8 mouse cellular contexts compared by ENCODE assay signal in genomic region chr7:30194101-30194831, GRCm38 (mm10). TPM values are rescaled to one million over a fixed set of nuclear protein-coding genes. Genes with fewer than 3 reads are reported as not detected.
DNase-seq lines count a peak whose midpoint lies in the region; ATAC-seq and TF ChIP-seq lines count a peak whose summit lies in the region.

No protein-coding gene starts in this region.

- peaks cover 33% of the 10 kb centered on the region for H3K36me3 ChIP-seq in limb, embryonic 10.5 days
- peaks cover 34% of the 10 kb centered on the region for H3K36me3 ChIP-seq in midbrain, embryonic 13.5 days

- ATAC-seq in hematopoietic stem cell, adult 5-6 weeks (replicated peaks in 1 of 2; ENCODE audit: insufficient read depth in 1 of 2, low FRiP score in 2 of 2, low TSS enrichment in 1 of 2, low read depth in 1 of 2, poor library complexity in 2 of 2, severe bottlenecking in 2 of 2), result peak; percentile 8 to 17; a peak in 1 of 4 replicates
- peak; percentile 37 for ATAC-seq in midbrain, embryonic 13.5 days

- peak; percentile 35 to 37 for DNase-seq in left cerebral cortex, adult 18-20 months (ENCODE audit: low spot score in 2 of 2)
- no peak for DNase-seq in left cerebral cortex, adult 9 months (ENCODE audit: low spot score in 2 of 2)
- DNase-seq in adrenal gland, postnatal 25 days, result peak; percentile 59
- peak; percentile 54 for DNase-seq in limb, embryonic 10.5 days (ENCODE audit: low spot score)
- DNase-seq in thymus, postnatal 14 days, result peak; percentile 37

- no peaks in the 10 kb centered on the region for H3K9me3 ChIP-seq in limb, embryonic 10.5 days (replicated peaks)
- no peaks in the 10 kb centered on the region for H3K9me3 ChIP-seq in midbrain, embryonic 13.5 days

- H3K4me2 ChIP-seq in midbrain, embryonic 13.5 days (replicated peaks), result peak overlapping the region; percentile 75

- WGBS in limb, embryonic 10.5 days, result 1% methylated on average over 26 of the region's 26 CpGs
- under 1% methylated on average over 25 of the region's 26 CpGs for WGBS in midbrain, embryonic 13.5 days

- peak; percentile 30; the same call in 1 of the 2 replicates for TF ChIP-seq POLR2A in embryonic fibroblast, embryonic 13.5 days (IDR thresholded peaks at IDR 0.05; ENCODE audit: low read depth, low read length)

- H3K9ac ChIP-seq in midbrain, embryonic 13.5 days (replicated peaks), result peak overlapping the region; percentile 82

- peak overlapping the region; percentile 92 for H3K27ac ChIP-seq in embryonic fibroblast, embryonic 13.5 days (ENCODE audit: insufficient read depth, low read length)
- H3K27ac ChIP-seq in limb, embryonic 10.5 days, result peak overlapping the region; percentile 88
- peak overlapping the region; percentile 72 for H3K27ac ChIP-seq in midbrain, embryonic 13.5 days

- H3K27me3 ChIP-seq in limb, embryonic 10.5 days (ENCODE audit: low read depth, poor library complexity, severe bottlenecking), result no peaks in the 10 kb centered on the region
- H3K27me3 ChIP-seq in midbrain, embryonic 13.5 days, result no peaks in the 10 kb centered on the region

- no peak for TF ChIP-seq CTCF in embryonic fibroblast, embryonic 13.5 days (IDR thresholded peaks at IDR 0.05; ENCODE audit: borderline replicate concordance, insufficient read depth, low read length)

- H3K4me3 ChIP-seq in embryonic fibroblast, embryonic 13.5 days (ENCODE audit: insufficient read depth, low read length), result peak overlapping the region; percentile 94
- H3K4me3 ChIP-seq in limb, embryonic 10.5 days, result peak overlapping the region; percentile 88
- peak overlapping the region; percentile 77 for H3K4me3 ChIP-seq in midbrain, embryonic 13.5 days (replicated peaks)

- peaks cover 4% of the 10 kb centered on the region for H3K4me1 ChIP-seq in embryonic fibroblast, embryonic 13.5 days (ENCODE audit: control insufficient read depth, insufficient read depth, low read length)
- peaks cover 32% of the 10 kb centered on the region for H3K4me1 ChIP-seq in limb, embryonic 10.5 days
- peaks cover 24% of the 10 kb centered on the region for H3K4me1 ChIP-seq in midbrain, embryonic 13.5 days (replicated peaks)

RNA-seq across cellular contexts. Expression of gene Capns1, which starts 4.3 kb away (rescaled TPM):
- 100 to 1,000 TPM; 174 to 176 TPM for total RNA-seq in left cerebral cortex, adult 18-20 months (2021)
- 624 and 670 TPM in 2 replicates for total RNA-seq in adrenal gland, postnatal 25 days (2021)
- polyA plus RNA-seq in embryonic fibroblast, embryonic 13.5 days (2011; ENCODE audit: insufficient read length, low read depth, missing spikeins), result 465 and 512 TPM in 2 replicates
- total RNA-seq in hematopoietic stem cell, adult 5-6 weeks (2017), result 215 and 230 TPM in 2 replicates
- 57.6 and 66.5 TPM in 2 replicates for polyA plus RNA-seq in limb, embryonic 10.5 days (2016; fragmentation: Nextera tagmentation; extraction: Ambion mirVana)
- polyA plus RNA-seq in midbrain, embryonic 13.5 days (2015; fragmentation: Nextera tagmentation; extraction: Ambion mirVana), result 57.2 and 64.1 TPM in 2 replicates

RNA-seq across cellular contexts. Expression of gene Cox7a1, which starts 10.3 kb away (rescaled TPM):
- 1 to 10 TPM; 4.7 to 5.8 TPM for total RNA-seq in left cerebral cortex, adult 18-20 months (2021)
- 288 and 306 TPM in 2 replicates for total RNA-seq in adrenal gland, postnatal 25 days (2021)
- polyA plus RNA-seq in embryonic fibroblast, embryonic 13.5 days (2011; ENCODE audit: insufficient read length, low read depth, missing spikeins), result not detected in 2 replicates
- total RNA-seq in hematopoietic stem cell, adult 5-6 weeks (2017), result not detected in 2 replicates
- polyA plus RNA-seq in limb, embryonic 10.5 days (2016; fragmentation: Nextera tagmentation; extraction: Ambion mirVana), result 1.4 and 1.8 TPM in 2 replicates
- 3.0 and 4.4 TPM in 2 replicates for polyA plus RNA-seq in midbrain, embryonic 13.5 days (2015; fragmentation: Nextera tagmentation; extraction: Ambion mirVana)

RNA-seq across cellular contexts. Expression of gene Zfp146, which starts 24.7 kb away (rescaled TPM):
- 10 to 100 TPM; 48.4 to 48.7 TPM for total RNA-seq in left cerebral cortex, adult 18-20 months (2021)
- total RNA-seq in adrenal gland, postnatal 25 days (2021), result 45.3 and 50.2 TPM in 2 replicates
- 62.6 and 68.9 TPM in 2 replicates for polyA plus RNA-seq in embryonic fibroblast, embryonic 13.5 days (2011; ENCODE audit: insufficient read length, low read depth, missing spikeins)
- total RNA-seq in hematopoietic stem cell, adult 5-6 weeks (2017), result 117 and 134 TPM in 2 replicates
- polyA plus RNA-seq in limb, embryonic 10.5 days (2016; fragmentation: Nextera tagmentation; extraction: Ambion mirVana), result 14.8 and 19.6 TPM in 2 replicates
- 18.9 and 22.8 TPM in 2 replicates for polyA plus RNA-seq in midbrain, embryonic 13.5 days (2015; fragmentation: Nextera tagmentation; extraction: Ambion mirVana)

RNA-seq across cellular contexts. Expression of gene Polr2i, which starts 37.5 kb away (rescaled TPM):
- total RNA-seq in left cerebral cortex, adult 18-20 months (2021), result 10 to 100 TPM; 58.0 to 60.0 TPM
- total RNA-seq in adrenal gland, postnatal 25 days (2021), result 63.2 and 71.6 TPM in 2 replicates
- polyA plus RNA-seq in embryonic fibroblast, embryonic 13.5 days (2011; ENCODE audit: insufficient read length, low read depth, missing spikeins), result 52.0 and 53.4 TPM in 2 replicates
- total RNA-seq in hematopoietic stem cell, adult 5-6 weeks (2017), result 41.9 and 45.3 TPM in 2 replicates
- 170 and 175 TPM in 2 replicates for polyA plus RNA-seq in limb, embryonic 10.5 days (2016; fragmentation: Nextera tagmentation; extraction: Ambion mirVana)
- 181 and 186 TPM in 2 replicates for polyA plus RNA-seq in midbrain, embryonic 13.5 days (2015; fragmentation: Nextera tagmentation; extraction: Ambion mirVana)

RNA-seq across cellular contexts. Expression of gene Tbcb, which starts 37.8 kb away (rescaled TPM):
- 100 to 1,000 TPM; 127 to 141 TPM for total RNA-seq in left cerebral cortex, adult 18-20 months (2021)
- total RNA-seq in adrenal gland, postnatal 25 days (2021), result 77.0 and 86.6 TPM in 2 replicates
- polyA plus RNA-seq in embryonic fibroblast, embryonic 13.5 days (2011; ENCODE audit: insufficient read length, low read depth, missing spikeins), result 83.5 and 90.8 TPM in 2 replicates
- total RNA-seq in hematopoietic stem cell, adult 5-6 weeks (2017), result 24.8 and 35.0 TPM in 2 replicates
- polyA plus RNA-seq in limb, embryonic 10.5 days (2016; fragmentation: Nextera tagmentation; extraction: Ambion mirVana), result 261 and 262 TPM in 2 replicates
- polyA plus RNA-seq in midbrain, embryonic 13.5 days (2015; fragmentation: Nextera tagmentation; extraction: Ambion mirVana), result 359 and 362 TPM in 2 replicates

Comparison
In these comparisons a context has a peak if more than half of its experiments do, and no peak if none do; other contexts are left out.
1. DNase-seq: peak in left cerebral cortex, adult 18-20 months (2 of 2), adrenal gland, postnatal 25 days (single experiment), limb, embryonic 10.5 days (single experiment) and thymus, postnatal 14 days (single experiment); none in left cerebral cortex, adult 9 months (0 of 2).
2. RNA of gene Cox7a1, which starts 10.3 kb away (total RNA-seq): 288 to 306 TPM in adrenal gland, postnatal 25 days; 4.7 to 5.8 TPM in left cerebral cortex, adult 18-20 months and not detected in hematopoietic stem cell, adult 5-6 weeks; every median in the first group is over 10 times any median in the second.
3. Peak in every context shown above with its lines, with median percentiles within 50 percentile points of each other: H3K27ac ChIP-seq and H3K4me3 ChIP-seq.